Mouse (Mus musculus): ENCODE measurements around the gene Dchs2. TPM values are rescaled to one million over a fixed set of nuclear protein-coding genes. Genes with fewer than 3 reads are reported as not detected.
"Not testable (repeated sequence)": the region's sequence is repeated elsewhere in the genome, so short reads cannot be mapped to it uniquely, and the experiment has no call there.

Gene Dchs2
- polyA plus RNA-seq, 1 experiment = not detected

DNA sequence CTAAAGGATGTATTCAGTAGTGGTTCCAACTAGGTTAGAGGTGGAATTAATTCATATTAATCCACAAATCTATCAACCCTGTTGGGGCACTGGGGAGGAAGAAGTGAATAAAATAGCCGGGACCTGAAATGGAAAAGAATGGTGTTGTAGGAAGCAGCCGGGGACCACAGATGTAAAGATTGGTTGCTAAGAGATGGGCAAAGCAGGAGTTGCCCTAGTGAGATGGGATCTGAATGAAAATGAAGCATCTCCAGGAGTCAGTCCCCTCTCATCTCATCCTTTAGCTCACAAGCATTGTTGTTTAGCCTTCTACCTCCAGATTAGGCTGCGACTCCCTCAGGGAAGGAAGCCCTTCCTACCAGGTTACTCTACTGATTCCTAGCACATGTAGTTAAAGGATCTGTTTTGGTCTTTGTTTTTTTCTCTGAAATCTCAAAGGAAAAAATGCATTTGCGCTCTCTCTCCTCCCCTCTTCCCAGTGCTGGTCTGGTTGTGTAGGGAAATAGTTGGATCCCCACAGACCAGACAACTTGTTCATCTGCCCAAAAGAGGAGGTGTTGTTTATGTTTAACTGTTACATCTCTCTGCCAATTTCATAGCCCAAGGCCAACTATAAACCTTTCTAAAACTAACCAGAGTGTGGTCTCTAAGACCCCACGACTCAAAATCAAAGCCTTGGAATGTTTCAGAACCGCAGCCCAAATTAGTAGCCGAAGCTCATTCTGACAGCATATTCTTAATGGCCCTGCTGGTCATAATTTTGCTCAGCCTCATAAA is 16.1 kb upstream of the Dchs2 start:
- no peak overlapping the region for H3K4me3 ChIP-seq (replicated peaks; ENCODE audit: control insufficient read depth, low read depth, low read length)
- TF ChIP-seq POLR2A (IDR thresholded peaks at IDR 0.05; ENCODE audit: borderline replicate concordance, control insufficient read depth, low read depth, low read length) (no peak), CTCF (IDR thresholded peaks at IDR 0.05; ENCODE audit: control insufficient read depth, insufficient read depth, low read length) (no peak)
- WGBS = 55% methylated on average over 7 of the region's 7 CpGs
- H3K4me1 ChIP-seq (ENCODE audit: control insufficient read depth, insufficient read depth, low read length) = no peaks in the 10 kb centered on the region
- no peak overlapping the region for H3K27ac ChIP-seq (ENCODE audit: control insufficient read depth, insufficient read depth, low read depth, low read length, poor library complexity)

DNA sequence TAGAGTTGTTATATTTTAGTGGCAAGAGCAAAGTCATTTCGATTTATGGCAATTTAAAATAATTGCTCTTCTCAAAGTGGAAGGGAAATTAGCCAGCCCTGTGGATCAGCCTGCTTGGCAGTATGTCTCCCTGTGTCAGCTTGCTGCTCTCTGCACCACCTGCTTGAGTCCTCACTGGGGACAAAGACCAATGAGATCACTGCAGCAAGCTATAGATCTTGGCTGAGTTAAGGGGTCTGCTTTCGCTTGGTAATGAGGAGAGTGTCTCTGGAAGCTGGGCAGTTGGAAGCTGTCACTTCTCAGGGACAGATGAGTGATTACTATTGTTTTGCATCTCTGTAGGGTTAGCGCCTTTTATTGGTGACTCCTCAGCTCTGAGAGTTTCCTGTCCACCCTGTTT is 14.9 kb upstream of the Dchs2 start:
- H3K4me3 ChIP-seq (replicated peaks; ENCODE audit: control insufficient read depth, low read depth, low read length) = no peak overlapping the region
- H3K4me1 ChIP-seq (ENCODE audit: control insufficient read depth, insufficient read depth, low read length) = no peaks in the 10 kb centered on the region
- TF ChIP-seq POLR2A (IDR thresholded peaks at IDR 0.05; ENCODE audit: borderline replicate concordance, control insufficient read depth, low read depth, low read length) (no peak), CTCF (IDR thresholded peaks at IDR 0.05; ENCODE audit: control insufficient read depth, insufficient read depth, low read length) (no peak)
- H3K27ac ChIP-seq (ENCODE audit: control insufficient read depth, insufficient read depth, low read depth, low read length, poor library complexity) = no peak overlapping the region
- WGBS = 36% methylated on average over 3 of the region's 3 CpGs

DNA sequence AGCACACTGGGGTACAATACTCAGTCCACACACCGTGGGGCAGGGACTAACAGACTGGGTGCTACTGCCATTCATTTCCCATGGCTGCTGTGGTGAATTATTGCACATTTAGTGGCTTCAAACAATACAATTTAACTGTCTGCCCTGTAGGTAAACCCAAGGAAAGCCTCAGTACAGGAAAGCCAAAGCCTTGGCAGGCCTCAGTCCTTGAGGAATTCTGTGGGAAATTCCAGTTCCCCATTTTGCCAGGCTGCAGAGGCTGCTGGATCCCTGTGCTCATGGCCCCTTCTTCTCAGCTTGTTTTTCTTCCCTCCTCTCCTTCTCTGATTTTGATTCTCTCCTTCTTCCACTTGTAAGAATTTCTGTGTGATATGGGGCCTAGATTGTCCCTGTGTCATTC is 12.8 kb upstream of the Dchs2 start:
- no peak overlapping the region for H3K27ac ChIP-seq (ENCODE audit: control insufficient read depth, insufficient read depth, low read depth, low read length, poor library complexity)
- WGBS = 33% methylated on average over 1 of the region's 1 CpGs
- H3K4me3 ChIP-seq (replicated peaks; ENCODE audit: control insufficient read depth, low read depth, low read length) = no peak overlapping the region
- H3K4me1 ChIP-seq (ENCODE audit: control insufficient read depth, insufficient read depth, low read length) = no peaks in the 10 kb centered on the region
- TF ChIP-seq POLR2A (IDR thresholded peaks at IDR 0.05; ENCODE audit: borderline replicate concordance, control insufficient read depth, low read depth, low read length) (no peak), CTCF (IDR thresholded peaks at IDR 0.05; ENCODE audit: control insufficient read depth, insufficient read depth, low read length) (no peak)

DNA sequence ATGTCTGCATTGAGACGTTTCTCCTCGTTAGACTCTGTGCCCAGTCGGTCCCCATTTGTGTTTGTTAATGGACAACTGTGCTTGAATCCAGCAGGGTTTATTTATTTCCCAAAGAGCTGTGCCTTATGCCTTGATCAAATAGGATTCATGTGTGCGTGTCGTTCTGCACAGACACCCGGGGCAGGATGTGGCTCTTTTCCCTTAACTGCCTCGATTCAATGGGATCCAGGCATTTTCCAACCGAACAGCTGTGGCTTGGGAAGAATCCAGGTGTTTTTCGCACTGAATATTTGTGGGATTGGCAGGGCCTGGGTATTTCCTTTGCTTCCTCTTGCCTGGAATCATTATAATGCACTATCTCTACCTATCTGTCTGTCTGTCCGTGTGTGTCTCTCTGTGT is 10.2 kb upstream of the Dchs2 start:
- Histone ChIP-seq H3K4me3 (replicated peaks; ENCODE audit: control insufficient read depth, low read depth, low read length) (no peak overlapping the region), H3K4me1 (ENCODE audit: control insufficient read depth, insufficient read depth, low read length) (no peaks in the 10 kb centered on the region), H3K27ac (ENCODE audit: control insufficient read depth, insufficient read depth, low read depth, low read length, poor library complexity) (no peak overlapping the region)
- no peak for TF ChIP-seq POLR2A (IDR thresholded peaks at IDR 0.05; ENCODE audit: borderline replicate concordance, control insufficient read depth, low read depth, low read length)
- 64% methylated on average over 10 of the region's 10 CpGs for WGBS

DNA sequence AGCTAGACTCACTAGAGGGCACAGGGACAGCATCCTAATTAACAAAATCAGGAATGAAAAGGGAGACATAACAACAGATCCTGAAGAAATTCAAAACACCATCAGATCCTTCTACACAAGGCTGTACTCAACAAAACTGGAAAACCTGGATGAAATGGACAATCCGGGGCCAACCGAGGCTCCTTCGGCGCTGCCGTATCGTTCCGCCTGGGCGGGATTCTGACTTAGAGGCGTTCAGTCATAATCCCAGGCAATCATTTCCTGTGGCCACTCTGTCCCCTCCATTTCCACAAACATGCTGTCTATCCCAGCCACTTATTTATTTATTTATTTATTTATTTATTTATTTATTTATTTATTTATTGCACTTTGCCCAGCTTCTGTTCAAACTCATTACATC is 3.8 kb upstream of the Dchs2 start:
- 96% methylated on average over 9 of the region's 9 CpGs for WGBS
- not testable (repeated sequence) for H3K4me1 ChIP-seq (ENCODE audit: control insufficient read depth, insufficient read depth, low read length); H3K27ac ChIP-seq (ENCODE audit: control insufficient read depth, insufficient read depth, low read depth, low read length, poor library complexity); H3K4me3 ChIP-seq (replicated peaks; ENCODE audit: control insufficient read depth, low read depth, low read length)

DNA sequence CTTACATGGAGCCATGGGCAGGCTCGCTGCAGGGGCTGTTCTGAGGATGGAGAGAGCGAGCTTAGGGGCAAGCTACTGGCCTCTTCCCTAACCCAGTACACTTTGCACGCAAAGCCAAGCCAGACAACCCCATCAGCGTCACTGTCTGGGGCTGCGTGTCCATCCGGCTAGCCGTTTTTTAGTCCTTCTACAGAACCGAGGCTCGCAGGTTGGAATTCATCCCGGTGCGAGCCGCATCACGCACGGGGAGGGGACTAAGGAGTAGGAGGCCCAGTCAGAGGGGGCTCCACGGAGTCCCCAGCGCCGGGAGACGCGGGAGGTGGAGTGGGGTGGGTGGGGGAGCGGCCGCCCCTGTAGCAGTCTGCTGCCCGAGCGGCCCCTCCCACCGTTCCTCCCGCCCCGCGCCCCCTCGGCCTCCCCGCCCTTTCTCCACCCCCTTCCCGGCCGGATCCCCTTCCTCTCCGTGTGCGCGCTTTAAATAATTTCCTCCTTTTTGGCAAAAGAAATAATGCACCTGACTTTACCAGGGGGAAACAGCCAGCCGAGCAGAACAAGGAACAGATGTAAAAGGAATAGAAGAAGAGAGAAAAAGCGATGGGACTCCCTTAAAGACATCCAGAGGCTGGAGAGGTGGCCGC is 541 bp upstream of the Dchs2 start:
- TF ChIP-seq CTCF (IDR thresholded peaks at IDR 0.05; ENCODE audit: control insufficient read depth, insufficient read depth, low read length) (no peak), POLR2A (IDR thresholded peaks at IDR 0.05; ENCODE audit: borderline replicate concordance, control insufficient read depth, low read depth, low read length) (no peak)
- no peak overlapping the region for H3K4me3 ChIP-seq (replicated peaks; ENCODE audit: control insufficient read depth, low read depth, low read length)
- H3K27ac ChIP-seq (ENCODE audit: control insufficient read depth, insufficient read depth, low read depth, low read length, poor library complexity) = no peak overlapping the region
- no peaks in the 10 kb centered on the region for H3K4me1 ChIP-seq (ENCODE audit: control insufficient read depth, insufficient read depth, low read length)
- 2% methylated on average over 36 of the region's 37 CpGs for WGBS

DNA sequence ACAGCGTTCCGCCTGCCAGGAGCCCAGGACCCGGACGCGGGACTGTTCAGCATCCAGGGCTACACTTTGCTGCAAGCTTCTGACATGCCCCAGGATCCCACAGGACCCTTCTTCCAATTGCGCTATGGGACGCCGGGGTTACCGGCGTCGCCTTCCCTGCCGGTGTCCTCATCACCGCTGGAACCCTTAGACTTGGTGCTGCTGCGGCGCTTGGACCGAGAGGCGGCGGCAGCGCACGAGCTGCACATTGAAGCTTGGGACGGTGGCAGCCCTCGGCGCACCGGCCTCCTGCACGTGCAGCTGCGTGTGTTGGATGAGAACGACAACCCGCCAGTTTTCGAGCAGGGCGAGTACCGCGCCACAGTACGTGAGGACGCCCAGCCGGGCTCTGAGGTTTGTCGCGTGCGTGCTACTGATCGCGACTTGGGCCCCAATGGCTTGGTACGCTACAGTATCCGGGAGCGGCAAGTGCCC is 738 bp downstream of the Dchs2 start:
- H3K27ac ChIP-seq (ENCODE audit: control insufficient read depth, insufficient read depth, low read depth, low read length, poor library complexity) = no peak overlapping the region
- no peak overlapping the region for H3K4me3 ChIP-seq (replicated peaks; ENCODE audit: control insufficient read depth, low read depth, low read length)
- no peaks in the 10 kb centered on the region for H3K4me1 ChIP-seq (ENCODE audit: control insufficient read depth, insufficient read depth, low read length)
- TF ChIP-seq CTCF (IDR thresholded peaks at IDR 0.05; ENCODE audit: control insufficient read depth, insufficient read depth, low read length) = no peak
- TF ChIP-seq POLR2A (IDR thresholded peaks at IDR 0.05; ENCODE audit: borderline replicate concordance, control insufficient read depth, low read depth, low read length) = no peak
- 3% methylated on average over 43 of the region's 43 CpGs for whole genome bisulfite sequencing

DNA sequence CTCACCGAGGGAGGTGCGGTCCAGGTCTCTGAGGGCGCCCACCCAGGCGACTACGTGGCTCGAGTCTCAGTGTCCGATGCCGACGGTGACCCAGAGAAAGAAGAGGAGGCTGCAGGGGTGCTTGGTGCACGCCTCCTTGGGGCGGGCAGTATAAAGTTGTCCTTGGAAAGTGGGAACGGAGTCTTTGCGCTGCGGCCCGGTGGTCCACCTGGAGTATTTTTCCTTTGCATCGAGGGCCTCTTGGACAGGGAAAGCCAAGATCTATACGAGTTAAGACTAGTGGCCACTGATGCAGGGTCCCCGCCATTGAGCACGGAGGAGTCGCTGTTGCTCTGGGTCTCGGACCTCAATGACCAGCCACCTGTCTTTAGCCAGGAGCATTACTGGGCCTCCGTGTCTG is 1.4 kb downstream of the Dchs2 start:
- no peak overlapping the region for H3K4me3 ChIP-seq (replicated peaks; ENCODE audit: control insufficient read depth, low read depth, low read length)
- no peak for TF ChIP-seq CTCF (IDR thresholded peaks at IDR 0.05; ENCODE audit: control insufficient read depth, insufficient read depth, low read length)
- TF ChIP-seq POLR2A (IDR thresholded peaks at IDR 0.05; ENCODE audit: borderline replicate concordance, control insufficient read depth, low read depth, low read length) = no peak
- WGBS = 9% methylated on average over 22 of the region's 22 CpGs

More for the DNA sequence above, 1.4 kb downstream of the Dchs2 start:
- H3K27ac ChIP-seq (ENCODE audit: control insufficient read depth, insufficient read depth, low read depth, low read length, poor library complexity) = no peak overlapping the region
- no peaks in the 10 kb centered on the region for H3K4me1 ChIP-seq (ENCODE audit: control insufficient read depth, insufficient read depth, low read length)
